Mouse (Mus musculus) cortical plate, adult 2 months (tissue): ENCODE results near the gene 1300017J02Rik.

Experiments
- CTCF ChIP-seq: fragments of 200-500 bp; IDR thresholded peaks from 2 replicates; pipeline ENCODE4 v1.5.1; 2011; ENCODE audit warnings: mild to moderate bottlenecking, control low read depth, low read length; ENCODE audit not compliant: insufficient read depth; ENCODE audit errors: extremely low read depth
- POLR2A ChIP-seq: fragments of 200-500 bp; IDR thresholded peaks from 2 replicates; pipeline ENCODE4 v1.6.1; 2011; ENCODE audit warnings: mild to moderate bottlenecking, low read length, control low read depth; ENCODE audit not compliant: insufficient read depth; ENCODE audit errors: extremely low read depth

DNA sequence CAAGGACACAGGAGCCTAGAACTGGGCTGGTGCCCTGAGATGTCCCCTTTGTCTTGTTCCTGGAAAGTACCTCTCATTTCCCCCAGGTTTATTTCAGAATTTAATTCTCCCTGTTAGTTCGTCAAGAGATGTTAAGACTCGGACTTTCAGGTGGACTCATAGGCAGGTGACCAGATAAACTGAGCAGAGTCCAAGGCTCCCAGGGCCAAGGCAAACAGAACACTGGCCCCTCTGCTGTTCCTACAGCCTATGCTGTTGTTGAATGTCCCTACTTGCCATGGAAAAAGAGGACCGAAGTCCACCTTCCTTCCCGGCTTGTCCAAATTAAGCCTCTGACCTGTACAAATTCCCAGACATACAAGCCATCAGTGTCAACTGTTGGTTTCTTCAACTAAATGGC is 61.2 kb downstream of the 1300017J02Rik start:
- TF ChIP-seq POLR2A, result no peak
- TF ChIP-seq CTCF, result no peak
